Comparison of ENCODE assay signal across 15 mouse cellular contexts in the genomic region with DNA sequence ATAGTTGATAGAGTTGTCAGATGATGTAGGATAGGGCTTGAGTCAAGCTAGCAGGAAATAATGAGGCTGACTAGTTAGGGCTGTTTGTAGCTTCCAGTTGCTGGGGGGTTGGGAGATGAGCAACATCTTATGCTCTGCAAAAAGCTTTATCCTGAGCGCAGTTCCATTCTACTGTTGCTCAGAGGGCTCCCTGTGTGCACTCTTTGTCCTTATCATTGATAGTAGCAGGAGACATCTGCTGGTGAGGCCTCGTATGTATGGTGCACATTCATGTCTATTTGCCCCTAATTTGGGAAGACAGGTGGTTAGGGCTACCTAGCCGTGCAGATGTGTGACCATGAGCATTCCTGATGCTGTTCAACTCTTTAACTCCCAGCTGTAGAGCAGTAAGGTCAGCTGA.
"Had no signal": no experiment of that assay in that cellular context is flagged by ENCODE, and none has a peak within 500 bp of the region (broad histone marks: within the 10 kb centered on the region; RNA-seq: fewer than 3 reads in every experiment).

No protein-coding gene starts in this region.

- DNase-seq: kidney, adult 2 months; kidney, postnatal 10 days; kidney, postnatal 36 days; left cerebral cortex, postnatal 4 days; lung, embryonic 14.5 days; midbrain, embryonic 14.5 days; thymus, adult 18-20 months had no signal

- H3K9ac ChIP-seq: kidney, embryonic 15.5 days; limb, embryonic 12.5 days; limb, embryonic 15.5 days; lung, embryonic 14.5 days had no signal

- H3K27ac ChIP-seq: kidney, embryonic 15.5 days; limb, embryonic 12.5 days; limb, embryonic 15.5 days; macrophage had no signal

- H3K4me1 ChIP-seq: kidney, embryonic 15.5 days; limb, embryonic 12.5 days; limb, embryonic 15.5 days had no signal

- H3K9me3 ChIP-seq: kidney, embryonic 15.5 days; limb, embryonic 12.5 days; limb, embryonic 15.5 days; megakaryocyte, embryonic 14.5 days had no signal

- ATAC-seq: intestine, postnatal 0 days; lung, postnatal 0 days had no signal

- H3K4me2 ChIP-seq: kidney, embryonic 15.5 days; limb, embryonic 12.5 days; limb, embryonic 15.5 days; lung, embryonic 14.5 days; midbrain, embryonic 11.5 days had no signal

- H3K4me3 ChIP-seq: kidney, embryonic 15.5 days; limb, embryonic 12.5 days; limb, embryonic 15.5 days; megakaryocyte, embryonic 14.5 days had no signal

- H3K27me3 ChIP-seq: kidney, embryonic 15.5 days; limb, embryonic 12.5 days; limb, embryonic 15.5 days; megakaryocyte, embryonic 14.5 days had no signal
